Mouse (Mus musculus): ENCODE data around the gene Cebpb. TPM values are rescaled to one million over a fixed set of nuclear protein-coding genes. Genes with fewer than 3 reads are reported as not detected.

The Cebpb gene
- total and polyA plus RNA-seq, 2 experiments from 2014 or later: 5.4 to 8.0 TPM

DNA sequence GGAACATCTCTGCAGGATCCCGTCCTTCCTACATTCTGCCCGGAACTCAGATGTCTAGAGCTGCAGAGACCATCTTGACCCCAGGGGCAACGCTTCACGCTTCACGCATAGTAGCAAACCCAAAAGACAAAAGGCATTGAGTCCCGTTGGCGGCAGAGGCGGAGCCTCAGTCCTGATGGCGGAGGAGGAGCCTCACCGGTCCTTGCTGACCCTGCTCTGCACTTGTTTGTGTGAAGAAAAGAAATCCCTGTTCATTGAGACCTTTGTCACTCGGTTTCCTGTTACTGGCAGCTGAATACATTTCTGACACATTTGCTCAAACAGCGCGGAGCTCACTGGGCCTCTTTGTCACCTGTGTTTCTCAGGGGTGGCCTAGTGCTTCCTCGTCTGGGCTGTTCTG, 6.8 kb downstream of the Cebpb start:
- no peak overlapping the region for H3K4me3 ChIP-seq (ENCODE audit: low read depth, low read length)
- WGBS: 77% methylated on average over 14 of the region's 14 CpGs
- no peaks in the 10 kb centered on the region for H3K9me3 ChIP-seq (ENCODE audit: low read length)
- H3K27me3 ChIP-seq (ENCODE audit: insufficient read depth, low read length): peaks cover 14% of the 10 kb centered on the region
- H3K27ac ChIP-seq (ENCODE audit: low read depth, low read length): no peak overlapping the region
- no peak overlapping the region for H3K9ac ChIP-seq (replicated peaks; ENCODE audit: low read length, poor library complexity, severe bottlenecking)
- H3K4me1 ChIP-seq (ENCODE audit: insufficient read depth, low read length): no peaks in the 10 kb centered on the region
- ATAC-seq (ENCODE audit: low FRiP score) (no peak), DNase-seq (ENCODE audit: low spot score) (no peak)
- no peaks in the 10 kb centered on the region for H3K36me3 ChIP-seq (ENCODE audit: insufficient read depth, low read length)
- H3K4me2 ChIP-seq (ENCODE audit: low read depth, low read length, poor library complexity, severe bottlenecking): no peak overlapping the region
- TF ChIP-seq CTCF (IDR thresholded peaks at IDR 0.05): no peak

- Histone ChIP-seq H3K27ac (ENCODE audit: low read depth, low read length) (no peak overlapping the region), H3K4me3 (ENCODE audit: low read depth, low read length) (no peak overlapping the region), H3K9me3 (ENCODE audit: low read length) (no peaks in the 10 kb centered on the region), H3K4me2 (ENCODE audit: low read depth, low read length, poor library complexity, severe bottlenecking) (no peak overlapping the region), H3K27me3 (ENCODE audit: insufficient read depth, low read length) (peaks cover 8% of the 10 kb centered on the region), H3K36me3 (ENCODE audit: insufficient read depth, low read length) (no peaks in the 10 kb centered on the region), H3K9ac (replicated peaks; ENCODE audit: low read length, poor library complexity, severe bottlenecking) (no peak overlapping the region), H3K4me1 (ENCODE audit: insufficient read depth, low read length) (no peaks in the 10 kb centered on the region)
- 100% methylated on average over 7 of the region's 7 CpGs for WGBS
- no peak for TF ChIP-seq CTCF (IDR thresholded peaks at IDR 0.05)
- ATAC-seq (ENCODE audit: low FRiP score) (no peak), DNase-seq (ENCODE audit: low spot score) (no peak)
Observed at GRCm38 (mm10) chr2:167696143-167696542, 7.4 kb downstream of the Cebpb start.

- no peaks in the 10 kb centered on the region for H3K36me3 ChIP-seq (ENCODE audit: insufficient read depth, low read length)
- no peak for TF ChIP-seq CTCF (IDR thresholded peaks at IDR 0.05)
- ATAC-seq (ENCODE audit: low FRiP score): no peak
- DNase-seq (ENCODE audit: low spot score): no peak
- no peaks in the 10 kb centered on the region for H3K4me1 ChIP-seq (ENCODE audit: insufficient read depth, low read length)
- no peak overlapping the region for H3K9ac ChIP-seq (replicated peaks; ENCODE audit: low read length, poor library complexity, severe bottlenecking)
- no peak overlapping the region for H3K4me2 ChIP-seq (ENCODE audit: low read depth, low read length, poor library complexity, severe bottlenecking)
- H3K9me3 ChIP-seq (ENCODE audit: low read length): no peaks in the 10 kb centered on the region
- no peak overlapping the region for H3K27ac ChIP-seq (ENCODE audit: low read depth, low read length)
- WGBS: 66% methylated on average over 5 of the region's 5 CpGs
- no peak overlapping the region for H3K4me3 ChIP-seq (ENCODE audit: low read depth, low read length)
- no peaks in the 10 kb centered on the region for H3K27me3 ChIP-seq (ENCODE audit: insufficient read depth, low read length)
Observed at GRCm38 (mm10) chr2:167697902-167698301, 9.2 kb downstream of the Cebpb start.

DNA sequence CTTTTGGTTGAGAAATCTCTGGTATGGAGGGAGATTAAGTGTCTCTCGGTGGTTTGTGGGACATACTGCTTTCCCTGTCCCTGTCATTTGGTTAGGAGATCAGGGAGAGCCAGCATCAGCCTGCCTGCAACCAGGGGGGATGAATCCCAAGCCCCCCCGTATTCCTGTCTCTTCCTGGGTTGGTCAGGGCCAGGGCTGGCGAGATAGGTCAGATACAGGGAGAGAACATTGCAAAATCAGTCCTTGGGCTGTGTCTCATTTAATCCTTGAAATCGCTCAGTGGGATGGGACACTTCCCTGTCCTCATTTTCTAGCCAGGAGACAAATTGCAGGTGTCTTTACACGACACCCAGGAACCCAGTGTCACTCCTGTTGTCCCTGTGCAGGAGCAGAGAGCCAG, 11.3 kb downstream of the Cebpb start:
- DNase-seq (ENCODE audit: low spot score) (no peak), ATAC-seq (ENCODE audit: low FRiP score) (no peak)
- 0 out of 2 replicates have a peak overlapping the region, but pooled peaks have one; percentile 8 for H3K9ac ChIP-seq (replicated peaks; ENCODE audit: low read length, poor library complexity, severe bottlenecking)
- H3K4me1 ChIP-seq (ENCODE audit: insufficient read depth, low read length): no peaks in the 10 kb centered on the region
- H3K4me3 ChIP-seq (ENCODE audit: low read depth, low read length): no peak overlapping the region
- H3K27ac ChIP-seq (ENCODE audit: low read depth, low read length): no peak overlapping the region
- H3K4me2 ChIP-seq (ENCODE audit: low read depth, low read length, poor library complexity, severe bottlenecking): no peak overlapping the region
- no peaks in the 10 kb centered on the region for H3K36me3 ChIP-seq (ENCODE audit: insufficient read depth, low read length)
- 76% methylated on average over 5 of the region's 5 CpGs for WGBS
- no peaks in the 10 kb centered on the region for H3K9me3 ChIP-seq (ENCODE audit: low read length)
- no peak for TF ChIP-seq CTCF (IDR thresholded peaks at IDR 0.05)
- no peaks in the 10 kb centered on the region for H3K27me3 ChIP-seq (ENCODE audit: insufficient read depth, low read length)

GRCm38 (mm10) chr2:167701472-167701871, 12.8 kb downstream of the Cebpb start:
- H3K4me1 ChIP-seq (ENCODE audit: insufficient read depth, low read length): no peaks in the 10 kb centered on the region
- no peak for TF ChIP-seq CTCF (IDR thresholded peaks at IDR 0.05)
- no peaks in the 10 kb centered on the region for H3K27me3 ChIP-seq (ENCODE audit: insufficient read depth, low read length)
- no peak overlapping the region for H3K4me3 ChIP-seq (ENCODE audit: low read depth, low read length)
- no peaks in the 10 kb centered on the region for H3K36me3 ChIP-seq (ENCODE audit: insufficient read depth, low read length)
- no peak overlapping the region for H3K9ac ChIP-seq (replicated peaks; ENCODE audit: low read length, poor library complexity, severe bottlenecking)
- H3K9me3 ChIP-seq (ENCODE audit: low read length): no peaks in the 10 kb centered on the region
- no peak overlapping the region for H3K4me2 ChIP-seq (ENCODE audit: low read depth, low read length, poor library complexity, severe bottlenecking)
- no peak overlapping the region for H3K27ac ChIP-seq (ENCODE audit: low read depth, low read length)
- ATAC-seq (ENCODE audit: low FRiP score): no peak
- no peak for DNase-seq (ENCODE audit: low spot score)
- WGBS: 58% methylated on average over 5 of the region's 5 CpGs

DNA sequence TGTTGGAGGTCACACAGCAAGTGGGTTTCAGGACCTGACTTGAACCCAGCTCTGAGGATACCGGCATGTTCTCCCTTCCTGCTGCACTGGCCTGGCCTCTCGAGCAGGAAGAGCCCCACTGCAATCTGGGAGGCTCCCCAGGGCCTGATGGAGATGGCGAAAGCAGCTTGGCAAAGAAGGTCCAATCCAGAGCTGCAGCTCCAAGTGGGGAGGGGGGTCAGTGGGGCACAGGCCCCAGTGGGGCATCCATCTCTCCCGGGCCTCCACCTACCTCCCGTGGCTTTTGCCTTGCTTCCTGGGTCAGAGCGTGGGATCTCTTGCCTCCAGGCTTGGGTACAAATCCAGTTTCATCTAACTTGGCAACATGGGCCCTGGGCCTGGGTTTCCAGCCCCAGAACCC, 13.4 kb downstream of the Cebpb start:
- no peak for DNase-seq (ENCODE audit: low spot score)

More for the DNA sequence above, 13.4 kb downstream of the Cebpb start:
- no peak overlapping the region for H3K9ac ChIP-seq (replicated peaks; ENCODE audit: low read length, poor library complexity, severe bottlenecking)
- H3K36me3 ChIP-seq (ENCODE audit: insufficient read depth, low read length): no peaks in the 10 kb centered on the region
- whole genome bisulfite sequencing: 68% methylated on average over 6 of the region's 6 CpGs
- no peaks in the 10 kb centered on the region for H3K9me3 ChIP-seq (ENCODE audit: low read length)
- no peak overlapping the region for H3K4me2 ChIP-seq (ENCODE audit: low read depth, low read length, poor library complexity, severe bottlenecking)
- no peaks in the 10 kb centered on the region for H3K27me3 ChIP-seq (ENCODE audit: insufficient read depth, low read length)
- H3K27ac ChIP-seq (ENCODE audit: low read depth, low read length): no peak overlapping the region
- TF ChIP-seq CTCF (IDR thresholded peaks at IDR 0.05): no peak
- no peak overlapping the region for H3K4me3 ChIP-seq (ENCODE audit: low read depth, low read length)
- no peaks in the 10 kb centered on the region for H3K4me1 ChIP-seq (ENCODE audit: insufficient read depth, low read length)
- ATAC-seq (ENCODE audit: low FRiP score): no peak

Measured in midbrain, postnatal 0 days (tissue).